Mouse (Mus musculus): ENCODE results near the gene Rnf38.

- no peak for TF ChIP-seq CTCF (IDR thresholded peaks at IDR 0.05; ENCODE audit: low read depth)
- TF ChIP-seq EP300 (IDR thresholded peaks at IDR 0.05; ENCODE audit: low read depth), result no peak
Measured at GRCm38 (mm10) chr4:44097576-44098335, 135.8 kb downstream of the Rnf38 start.

Data from liver, postnatal 0 days (tissue).